Mouse (Mus musculus) liver, embryonic 11.5 days (tissue): ENCODE data around the gene Shisal2a. TPM values are rescaled to one million over a fixed set of nuclear protein-coding genes. Genes with fewer than 3 reads are reported as not detected.

Experiments
- ATAC-seq: fragments of 200-750 bp; cut with Nextera tagmentation; replicated peaks from 2 replicates; pipeline ENCODE4 v1.8.0; 2017; ENCODE audit warnings: moderate number of reproducible peaks, mild to moderate bottlenecking, moderate TSS enrichment, moderate library complexity; ENCODE audit not compliant: low FRiP score
- DNase-seq: peaks from one replicate; pipeline ENCODE4 v3.0.0-alpha.2; 2017; ENCODE audit warnings: low spot score
- H3K27ac ChIP-seq: fragments of 300-500 bp; sonication (generic); 2 replicates; pipeline ENCODE4 v1.5.1; 2014; ENCODE audit warnings: mild to moderate bottlenecking, low read depth, low read length, control low read depth
- H3K27me3 ChIP-seq: fragments of 300-500 bp; sonication (generic); replicated peaks from 2 replicates; pipeline ENCODE4 v1.6.1; 2014; ENCODE audit warnings: low read length, mixed read lengths; ENCODE audit not compliant: control insufficient read depth, insufficient read depth
- H3K36me3 ChIP-seq: fragments of 300-500 bp; sonication (generic); 2 replicates; pipeline ENCODE4 v1.6.1; 2014; ENCODE audit warnings: mild to moderate bottlenecking, low read length, moderate library complexity, mixed read lengths; ENCODE audit not compliant: control insufficient read depth, insufficient read depth
- H3K4me1 ChIP-seq: fragments of 300-500 bp; sonication (generic); replicated peaks from 2 replicates; pipeline ENCODE4 v1.6.1; 2014; ENCODE audit warnings: low read length, mixed read lengths; ENCODE audit not compliant: control insufficient read depth, insufficient read depth
- H3K4me2 ChIP-seq: fragments of 300-500 bp; sonication (generic); 2 replicates; pipeline ENCODE4 v1.6.1; 2014; ENCODE audit warnings: mild to moderate bottlenecking, control low read depth, moderate library complexity
- H3K4me3 ChIP-seq: fragments of 300-500 bp; sonication (generic); 2 replicates; pipeline ENCODE4 v1.5.1; 2014; ENCODE audit warnings: low read depth, low read length, control low read depth
- H3K9ac ChIP-seq: fragments of 300-500 bp; sonication (generic); 2 replicates; pipeline ENCODE4 v1.6.1; 2014; ENCODE audit warnings: low read depth, low read length, control low read depth
- H3K9me3 ChIP-seq: fragments of 300-500 bp; sonication (generic); 2 replicates; pipeline ENCODE4 v1.6.1; 2016; ENCODE audit warnings: low read length, inconsistent platforms, mixed read lengths; ENCODE audit not compliant: control insufficient read depth
- WGBS: fragments of 180-500 bp; shearing (Covaris S2); extraction: QIAGEN DNeasy Blood & Tissue Kit; methylation state at CpG from one replicate; pipeline ENCODE4 v1.1.7; 2014; 5-methylcytosine and 5-hydroxymethylcytosine counted together
- polyA plus RNA-seq: library from polyadenylated mRNA; unstranded; fragments of >200 nt; fragmentation: Nextera tagmentation; extraction: Ambion mirVana; gene quantifications from 2 replicates; pipeline ENCODE4 v1.2.1, GENCODE M21; 2014

Shisal2a gene
- polyA plus RNA-seq, 1 experiment from 2014 or later = 1.9 TPM

DNA sequence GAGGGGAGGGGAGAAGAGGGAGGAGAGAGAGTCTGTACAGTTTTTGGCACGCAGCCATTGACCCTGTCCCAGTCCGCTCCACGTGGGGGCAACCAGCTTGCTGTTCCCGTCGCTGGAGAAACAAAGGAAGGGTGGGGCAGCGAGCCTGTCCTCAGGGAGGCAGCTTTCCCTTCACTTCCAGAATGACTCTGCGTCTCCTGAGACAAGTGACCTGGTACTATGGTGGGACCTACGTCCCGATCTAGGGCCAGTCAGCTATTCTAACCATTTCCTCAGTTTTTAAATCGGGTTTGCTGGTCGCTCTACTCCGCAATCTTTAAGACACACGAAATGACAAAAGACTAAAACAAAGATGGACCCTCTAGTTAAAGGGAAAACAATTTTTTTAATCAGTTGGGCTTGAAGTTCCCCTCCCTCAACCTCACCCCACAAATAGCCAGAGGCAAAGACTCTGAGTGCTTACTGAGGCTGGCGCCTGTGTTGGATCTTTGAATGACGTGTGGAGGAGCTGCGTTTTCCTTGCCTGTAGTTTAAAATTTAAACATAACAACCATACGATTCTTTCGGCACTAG, 4.6 kb upstream of the Shisal2a start:
- Histone ChIP-seq H3K4me2 (peak overlapping the region; percentile 73), H3K27me3 (peaks cover 33% of the 10 kb centered on the region), H3K9ac (peak overlapping the region; percentile 59), H3K9me3 (no peaks in the 10 kb centered on the region), H3K4me1 (peaks cover 11% of the 10 kb centered on the region), H3K4me3 (peak overlapping the region; percentile 44), H3K27ac (peak overlapping the region; percentile 32; the same call in 1 of the 2 replicates), H3K36me3 (no peaks in the 10 kb centered on the region)
- DNase-seq (peak; percentile 57), ATAC-seq (peak; percentile 52; the same call in 1 of the 2 replicates)
- 7% methylated on average over 18 of the region's 18 CpGs for WGBS

DNA sequence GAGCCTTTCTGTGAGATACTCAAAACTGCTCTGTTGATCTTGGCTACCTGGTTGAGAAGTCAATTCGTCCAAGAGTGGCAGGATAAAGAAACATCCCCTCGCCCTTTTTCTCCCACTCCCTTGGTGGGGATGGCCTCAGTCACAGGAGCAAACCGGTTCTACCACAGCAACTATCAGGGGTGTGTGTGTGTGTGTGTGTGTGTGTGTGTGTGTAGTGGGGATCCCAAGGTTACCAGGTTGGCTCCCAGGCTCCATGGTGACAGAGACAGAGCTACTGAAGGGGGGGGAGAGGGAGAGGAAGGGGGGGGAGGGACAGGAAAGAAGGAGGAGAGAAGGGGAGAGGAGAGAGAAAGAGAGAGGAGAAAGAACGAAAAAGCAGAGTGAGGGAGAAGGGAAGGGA, 4.0 kb upstream of the Shisal2a start:
- WGBS = 35% methylated on average over 4 of the region's 4 CpGs
- ATAC-seq (no peak), DNase-seq (no peak)
- H3K27ac ChIP-seq = no peak overlapping the region
- H3K27me3 ChIP-seq = peaks cover 39% of the 10 kb centered on the region
- no peak overlapping the region for H3K9ac ChIP-seq
- H3K4me3 ChIP-seq = no peak overlapping the region; the same call in 1 of the 2 replicates
- H3K4me1 ChIP-seq = peaks cover 8% of the 10 kb centered on the region
- H3K4me2 ChIP-seq = peak overlapping the region; percentile 73
- no peaks in the 10 kb centered on the region for H3K36me3 ChIP-seq
- no peaks in the 10 kb centered on the region for H3K9me3 ChIP-seq

DNA sequence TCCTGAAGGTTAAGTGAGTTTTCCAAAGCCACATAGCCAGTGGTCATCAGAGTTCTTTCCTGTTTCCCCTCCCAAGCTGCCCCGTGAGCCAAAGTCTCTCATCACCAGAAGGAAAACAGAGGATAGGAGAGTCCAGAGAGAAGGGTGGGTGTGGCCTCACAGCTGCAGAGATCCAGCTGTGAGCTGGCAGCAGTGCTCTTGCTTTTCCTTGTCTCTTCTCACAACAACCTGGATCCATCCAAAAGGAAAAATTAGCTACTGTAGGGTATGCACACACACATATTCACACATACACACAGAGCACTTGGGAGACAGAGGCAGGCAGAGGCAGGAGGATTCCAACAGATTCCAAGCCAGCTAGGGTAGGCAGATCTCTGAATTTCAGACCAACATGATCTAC, 2.9 kb upstream of the Shisal2a start:
- H3K4me3 ChIP-seq = no peak overlapping the region
- H3K9me3 ChIP-seq = no peaks in the 10 kb centered on the region
- no peak overlapping the region for H3K4me2 ChIP-seq
- H3K36me3 ChIP-seq = no peaks in the 10 kb centered on the region
- no peak for DNase-seq
- WGBS = 13% methylated on average over 1 of the region's 1 CpGs
- H3K4me1 ChIP-seq = peaks cover 8% of the 10 kb centered on the region
- H3K27ac ChIP-seq = no peak overlapping the region
- no peak overlapping the region for H3K9ac ChIP-seq
- no peak for ATAC-seq
- H3K27me3 ChIP-seq = peaks cover 49% of the 10 kb centered on the region

DNA sequence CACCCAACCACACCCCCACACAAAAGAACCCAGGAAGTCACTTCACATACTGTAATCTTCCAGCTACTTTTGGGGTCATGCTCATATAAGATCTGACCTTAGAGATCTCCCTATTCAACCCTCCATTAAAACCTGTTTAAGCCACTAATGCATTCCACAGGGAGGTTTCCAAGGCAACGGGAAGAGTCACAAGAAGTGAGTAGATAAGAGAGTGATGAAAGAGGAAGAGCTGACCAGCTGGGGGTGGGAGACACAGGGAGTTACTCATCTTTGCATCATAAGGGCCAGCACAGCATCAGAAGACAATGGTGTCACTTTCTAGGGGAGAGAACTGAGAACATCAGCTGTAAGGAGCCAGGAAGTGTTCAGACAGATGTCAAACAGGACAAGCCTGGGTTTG, 3.0 kb downstream of the Shisal2a start:
- DNase-seq (no peak), ATAC-seq (no peak)
- no peak overlapping the region for H3K9ac ChIP-seq
- H3K4me3 ChIP-seq = no peak overlapping the region
- H3K4me1 ChIP-seq = peaks cover 8% of the 10 kb centered on the region
- WGBS = 3% methylated on average over 1 of the region's 1 CpGs
- no peaks in the 10 kb centered on the region for H3K36me3 ChIP-seq
- peaks cover 46% of the 10 kb centered on the region for H3K27me3 ChIP-seq
- no peak overlapping the region for H3K4me2 ChIP-seq
- no peaks in the 10 kb centered on the region for H3K9me3 ChIP-seq
- no peak overlapping the region for H3K27ac ChIP-seq

DNA sequence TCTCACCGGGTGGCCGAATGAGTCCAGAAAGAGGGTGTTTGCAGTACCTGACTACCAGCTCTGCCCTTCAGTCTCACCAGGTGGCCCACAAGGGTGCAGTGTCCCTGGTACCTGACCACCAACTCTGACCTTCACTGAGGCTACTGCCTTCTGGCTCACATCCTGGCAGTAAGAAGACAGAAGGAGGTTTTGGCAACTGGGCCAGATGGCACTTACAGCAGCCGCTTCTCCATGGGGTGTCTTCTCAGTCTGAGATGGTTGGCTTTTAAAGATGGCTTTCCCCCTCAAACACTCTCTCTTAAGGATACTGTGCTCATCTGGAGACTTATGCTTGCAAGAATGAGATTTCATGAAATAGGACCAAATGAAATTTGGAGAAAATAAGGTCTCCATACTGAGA, 3.7 kb downstream of the Shisal2a start:
- no peak for ATAC-seq
- H3K9ac ChIP-seq = no peak overlapping the region
- no peaks in the 10 kb centered on the region for H3K36me3 ChIP-seq
- peaks cover 42% of the 10 kb centered on the region for H3K27me3 ChIP-seq
- peaks cover 8% of the 10 kb centered on the region for H3K4me1 ChIP-seq
- no peaks in the 10 kb centered on the region for H3K9me3 ChIP-seq
- DNase-seq = no peak
- H3K4me2 ChIP-seq = no peak overlapping the region
- H3K4me3 ChIP-seq = no peak overlapping the region
- H3K27ac ChIP-seq = no peak overlapping the region
- 73% methylated on average over 3 of the region's 3 CpGs for WGBS

DNA sequence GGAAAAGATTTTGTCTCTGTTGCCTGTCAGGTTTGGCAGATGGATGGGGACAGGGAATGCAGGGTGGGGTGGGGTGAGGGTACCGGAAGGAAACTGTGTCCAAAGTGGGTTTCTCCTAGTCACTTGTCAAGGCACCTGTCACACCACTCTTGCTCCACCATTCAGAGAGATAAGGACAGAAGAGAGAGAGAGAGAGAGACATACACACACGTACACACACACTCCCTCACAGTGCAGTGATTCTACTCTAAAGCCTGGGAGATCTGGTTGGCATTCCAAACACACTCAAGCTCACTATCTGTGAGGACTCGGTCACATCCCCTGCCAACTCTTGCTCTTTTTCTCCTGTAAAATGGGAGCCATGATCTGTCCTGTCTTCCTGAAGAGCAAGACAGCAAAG, 11.0 kb downstream of the Shisal2a start:
- WGBS = 45% methylated on average over 3 of the region's 3 CpGs
- Histone ChIP-seq H3K27me3 (no peaks in the 10 kb centered on the region), H3K4me3 (no peak overlapping the region), H3K4me1 (peaks cover 6% of the 10 kb centered on the region; the same call in 1 of the 2 replicates), H3K4me2 (no peak overlapping the region), H3K36me3 (no peaks in the 10 kb centered on the region), H3K27ac (no peak overlapping the region), H3K9ac (no peak overlapping the region), H3K9me3 (no peaks in the 10 kb centered on the region)
- ATAC-seq (no peak), DNase-seq (no peak)

DNA sequence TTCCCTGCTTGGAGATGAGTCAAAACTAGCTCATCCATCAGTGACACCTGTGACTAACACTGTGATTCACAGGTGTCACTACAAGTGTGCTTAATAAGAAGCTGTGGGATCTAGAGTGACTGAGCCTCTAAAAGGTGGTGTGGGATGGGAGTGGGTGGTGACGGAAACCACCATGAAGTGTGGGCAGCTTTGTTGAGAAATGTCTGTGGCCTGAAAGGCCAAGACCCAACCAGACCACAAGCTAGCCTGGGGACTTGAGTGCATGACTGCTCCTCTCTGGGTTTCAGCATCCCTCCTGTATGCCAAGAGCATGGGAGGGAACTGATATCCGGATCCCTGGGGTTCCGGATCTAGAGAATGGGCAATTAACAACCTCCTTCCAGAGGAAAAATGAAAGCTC, 11.7 kb downstream of the Shisal2a start:
- peaks cover 6% of the 10 kb centered on the region; the same call in 1 of the 2 replicates for H3K4me1 ChIP-seq
- no peaks in the 10 kb centered on the region for H3K27me3 ChIP-seq
- no peak overlapping the region for H3K4me2 ChIP-seq
- H3K36me3 ChIP-seq = no peaks in the 10 kb centered on the region
- no peak overlapping the region for H3K27ac ChIP-seq
- DNase-seq (no peak), ATAC-seq (no peak)
- WGBS = 81% methylated on average over 3 of the region's 3 CpGs
- no peak overlapping the region for H3K9ac ChIP-seq
- no peak overlapping the region for H3K4me3 ChIP-seq
- no peaks in the 10 kb centered on the region for H3K9me3 ChIP-seq

DNA sequence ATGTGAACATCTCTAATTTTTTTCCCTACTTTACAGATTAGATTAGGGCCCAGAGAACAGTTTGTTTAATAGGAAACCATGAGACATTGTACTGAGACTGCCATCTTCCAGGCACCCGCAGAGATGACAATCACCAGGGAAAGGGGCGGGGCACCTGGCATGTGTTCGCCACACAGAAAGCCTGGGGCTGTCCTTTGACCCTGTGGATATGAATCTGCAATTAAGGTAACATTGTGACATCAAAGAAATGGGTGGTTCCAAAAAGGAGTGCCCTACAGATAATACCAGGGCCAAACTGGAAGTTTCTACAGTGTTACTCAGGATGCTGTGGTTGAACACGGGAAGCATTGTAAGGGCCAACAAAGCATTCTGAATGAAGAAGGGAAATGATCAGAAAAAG, 12.7 kb downstream of the Shisal2a start:
- H3K9me3 ChIP-seq = no peaks in the 10 kb centered on the region
- no peak overlapping the region for H3K9ac ChIP-seq
- no peak overlapping the region for H3K4me2 ChIP-seq
- H3K36me3 ChIP-seq = no peaks in the 10 kb centered on the region
- no peak for DNase-seq
- no peak overlapping the region for H3K4me3 ChIP-seq
- 55% methylated on average over 4 of the region's 4 CpGs for WGBS
- H3K27ac ChIP-seq = no peak overlapping the region
- ATAC-seq = no peak
- no peaks in the 10 kb centered on the region for H3K27me3 ChIP-seq
- H3K4me1 ChIP-seq = peaks cover 6% of the 10 kb centered on the region; the same call in 1 of the 2 replicates

DNA sequence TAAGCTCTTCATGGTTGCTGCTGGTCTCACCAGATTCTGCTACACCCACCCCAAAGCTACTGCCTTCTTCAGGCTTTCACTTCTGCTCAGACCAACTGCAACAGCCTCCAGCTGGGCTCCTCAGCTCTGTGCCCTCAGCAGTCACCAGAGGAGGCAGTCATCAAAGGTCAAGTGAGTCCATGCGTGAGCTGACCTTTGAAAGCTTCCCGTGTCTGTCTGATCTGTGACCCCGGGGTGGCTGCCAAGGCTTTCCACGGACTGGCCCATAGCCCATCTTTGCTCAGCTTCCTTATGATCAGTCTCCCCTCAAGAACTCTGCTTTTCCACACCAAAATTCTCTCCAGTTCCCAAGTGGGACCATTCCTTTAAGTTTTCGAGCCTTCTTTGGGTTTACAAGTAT, 13.9 kb downstream of the Shisal2a start:
- no peak for ATAC-seq
- 38% methylated on average over 5 of the region's 5 CpGs for WGBS

More for the DNA sequence above, 13.9 kb downstream of the Shisal2a start:
- Histone ChIP-seq H3K9me3 (no peaks in the 10 kb centered on the region), H3K4me2 (no peak overlapping the region), H3K4me3 (no peak overlapping the region), H3K9ac (no peak overlapping the region), H3K4me1 (peaks cover 6% of the 10 kb centered on the region; the same call in 1 of the 2 replicates), H3K27ac (no peak overlapping the region), H3K27me3 (no peaks in the 10 kb centered on the region), H3K36me3 (no peaks in the 10 kb centered on the region)
- DNase-seq = no peak
